8 mouse cellular contexts compared by ENCODE assay signal in genomic region chr10:21251881-21252534, GRCm38 (mm10). TPM values are rescaled to one million over a fixed set of nuclear protein-coding genes. Genes with fewer than 3 reads are reported as not detected.
DNase-seq lines count a peak whose midpoint lies in the region; ATAC-seq and TF ChIP-seq lines count a peak whose summit lies in the region.

No protein-coding gene starts in this region.

- no peaks in the 10 kb centered on the region for H3K9me3 ChIP-seq in kidney, embryonic 16.5 days (ENCODE audit: low read length)
- H3K9me3 ChIP-seq in liver, postnatal 0 days (ENCODE audit: low read length): no peaks in the 10 kb centered on the region
- H3K9me3 ChIP-seq in midbrain, embryonic 16.5 days (replicated peaks; ENCODE audit: control insufficient read depth, low read length, poor library complexity, severe bottlenecking): no peaks in the 10 kb centered on the region

- H3K4me1 ChIP-seq in kidney, embryonic 16.5 days (ENCODE audit: insufficient read depth, low read length): no peaks in the 10 kb centered on the region
- peaks cover 9% of the 10 kb centered on the region; the same call in 1 of the 2 replicates for H3K4me1 ChIP-seq in liver, postnatal 0 days (ENCODE audit: insufficient read depth)
- no peaks in the 10 kb centered on the region for H3K4me1 ChIP-seq in midbrain, embryonic 16.5 days (ENCODE audit: control insufficient read depth, insufficient read depth, low read length)

- no peak for TF ChIP-seq CTCF in liver, postnatal 0 days (IDR thresholded peaks at IDR 0.05; ENCODE audit: low read depth)

- no peak overlapping the region for H3K4me3 ChIP-seq in kidney, embryonic 16.5 days (ENCODE audit: low read length)
- no peak overlapping the region for H3K4me3 ChIP-seq in liver, postnatal 0 days (ENCODE audit: low read depth, low read length)
- no peak overlapping the region for H3K4me3 ChIP-seq in midbrain, embryonic 16.5 days (ENCODE audit: low read depth, low read length)

- H3K9ac ChIP-seq in kidney, embryonic 16.5 days (replicated peaks; ENCODE audit: low read length): no peak overlapping the region
- no peak overlapping the region for H3K9ac ChIP-seq in liver, postnatal 0 days (replicated peaks)
- no peak overlapping the region for H3K9ac ChIP-seq in midbrain, embryonic 16.5 days (ENCODE audit: low read depth, low read length)

- peak; percentile 5 for DNase-seq in kidney, adult 11 months
- peak; percentile 38 for DNase-seq in Muller cell, postnatal 12 days (ENCODE audit: inconsistent ontology term)
- DNase-seq in frontal cortex, postnatal 25 days (ENCODE audit: low spot score in 2 of 2): peak; percentile 9
- DNase-seq in liver, postnatal 0 days: peak; percentile 69
- peak; percentile 25 to 34 for DNase-seq in spleen, postnatal 14 days (ENCODE audit: low spot score in 2 of 2)
- DNase-seq in ovary, postnatal 14 days (ENCODE audit: low spot score): no peak

- no peak for ATAC-seq in kidney, embryonic 16.5 days (ENCODE audit: low FRiP score, low TSS enrichment)
- peak; percentile 75 for ATAC-seq in liver, postnatal 0 days
- no peak for ATAC-seq in midbrain, embryonic 16.5 days

- no peak overlapping the region for H3K4me2 ChIP-seq in kidney, embryonic 16.5 days (replicated peaks; ENCODE audit: low read depth, low read length)
- H3K4me2 ChIP-seq in liver, postnatal 0 days (ENCODE audit: low read depth, low read length): no peak overlapping the region; the same call in 1 of the 2 replicates
- H3K4me2 ChIP-seq in midbrain, embryonic 16.5 days (ENCODE audit: low read length): no peak overlapping the region

- no peaks in the 10 kb centered on the region for H3K27me3 ChIP-seq in kidney, embryonic 16.5 days (ENCODE audit: insufficient read depth, low read length)
- H3K27me3 ChIP-seq in liver, postnatal 0 days (ENCODE audit: insufficient read depth, low read length): no peaks in the 10 kb centered on the region
- H3K27me3 ChIP-seq in midbrain, embryonic 16.5 days (ENCODE audit: control insufficient read depth, insufficient read depth, low read depth, low read length): no peaks in the 10 kb centered on the region

- no peak overlapping the region for H3K27ac ChIP-seq in kidney, embryonic 16.5 days (ENCODE audit: low read length)
- no peak overlapping the region for H3K27ac ChIP-seq in liver, postnatal 0 days (ENCODE audit: low read depth)
- H3K27ac ChIP-seq in midbrain, embryonic 16.5 days (ENCODE audit: low read length): no peak overlapping the region

- H3K36me3 ChIP-seq in kidney, embryonic 16.5 days (ENCODE audit: insufficient read depth, low read length): no peaks in the 10 kb centered on the region
- no peaks in the 10 kb centered on the region for H3K36me3 ChIP-seq in liver, postnatal 0 days (replicated peaks; ENCODE audit: insufficient read depth, low read length)
- no peaks in the 10 kb centered on the region for H3K36me3 ChIP-seq in midbrain, embryonic 16.5 days (ENCODE audit: control insufficient read depth, insufficient read depth, low read length)

- peak; percentile 25; the same call in 1 of the 2 replicates for TF ChIP-seq EP300 in liver, postnatal 0 days (IDR thresholded peaks at IDR 0.05; ENCODE audit: low read depth)

- 61% methylated on average over 15 of the region's 15 CpGs for WGBS in kidney, embryonic 16.5 days
- 40% methylated on average over 15 of the region's 15 CpGs for WGBS in liver, postnatal 0 days (ENCODE audit: insufficient replicate concordance)
- 51% methylated on average over 15 of the region's 15 CpGs for WGBS in midbrain, embryonic 16.5 days

RNA-seq across cellular contexts. Expression of gene Hbs1l, which starts 43.8 kb away (rescaled TPM):
- 99.8 and 99.9 TPM in 2 replicates for polyA plus RNA-seq in kidney, embryonic 16.5 days (2015; fragmentation: Nextera tagmentation; extraction: Ambion mirVana)
- polyA plus RNA-seq in liver, postnatal 0 days (2015; fragmentation: Nextera tagmentation; extraction: Ambion mirVana): 45.4 and 50.9 TPM in 2 replicates
- 89.3 and 95.1 TPM in 2 replicates for polyA plus RNA-seq in midbrain, embryonic 16.5 days (2015; fragmentation: Nextera tagmentation; extraction: Ambion mirVana)
